Mouse (Mus musculus) mature B cell (primary cell): ENCODE results near the gene Rnd2.

ENCODE experiments used
- in situ Hi-C: fragments of 300-500 bp; cut with MboI; formaldehyde crosslinking; loops from 2 replicates; pipeline ENCODE4 v1.14.3; 2019

Gene Rnd2

DNA sequence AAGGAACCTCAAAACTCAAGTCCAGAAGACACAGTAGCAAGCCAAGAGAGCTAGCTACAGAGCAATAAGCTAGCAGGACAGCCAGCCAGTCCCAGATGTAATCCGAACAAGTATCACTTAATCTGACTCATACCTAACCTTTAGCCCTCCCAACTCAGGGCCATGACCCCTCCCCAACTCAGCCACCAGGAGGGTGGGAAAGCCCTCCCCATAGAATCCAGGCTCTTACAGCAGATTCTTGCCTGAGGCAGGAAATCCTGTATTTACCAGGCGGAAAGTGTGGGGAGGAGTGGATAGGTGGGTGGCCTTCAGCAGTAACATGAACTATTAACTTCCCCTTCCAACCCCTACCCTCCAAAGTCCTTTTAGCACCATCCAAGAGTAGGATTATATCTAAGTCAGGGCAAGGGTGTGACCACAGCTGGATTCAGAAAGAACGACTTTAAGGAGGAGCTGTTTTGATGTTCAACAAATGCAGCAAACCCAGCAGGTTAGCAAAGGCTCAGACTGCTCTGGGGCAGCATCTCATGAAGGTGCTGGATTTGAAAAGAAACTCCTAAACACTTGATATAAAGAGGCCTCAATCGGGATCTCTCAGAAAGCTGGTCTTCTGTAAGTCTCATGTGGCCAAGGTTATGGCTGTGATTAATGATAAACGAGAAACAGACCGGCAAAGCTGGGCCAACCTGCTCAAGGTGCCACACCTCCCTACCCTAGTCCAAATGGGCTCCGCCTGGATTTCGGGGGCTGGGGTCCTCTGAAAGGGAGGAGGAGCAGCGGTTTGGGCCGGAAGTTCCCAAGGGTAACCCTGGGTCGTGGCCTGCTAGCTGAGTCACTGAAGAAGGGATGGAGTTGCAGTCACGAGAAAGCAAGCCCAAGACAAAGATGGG lies at the start of gene Rnd2:
Rnd2 (plus strand) TSS at position 789 of the 890 bp plus-strand sequence.
- in situ Hi-C loops, result no loop called here

DNA sequence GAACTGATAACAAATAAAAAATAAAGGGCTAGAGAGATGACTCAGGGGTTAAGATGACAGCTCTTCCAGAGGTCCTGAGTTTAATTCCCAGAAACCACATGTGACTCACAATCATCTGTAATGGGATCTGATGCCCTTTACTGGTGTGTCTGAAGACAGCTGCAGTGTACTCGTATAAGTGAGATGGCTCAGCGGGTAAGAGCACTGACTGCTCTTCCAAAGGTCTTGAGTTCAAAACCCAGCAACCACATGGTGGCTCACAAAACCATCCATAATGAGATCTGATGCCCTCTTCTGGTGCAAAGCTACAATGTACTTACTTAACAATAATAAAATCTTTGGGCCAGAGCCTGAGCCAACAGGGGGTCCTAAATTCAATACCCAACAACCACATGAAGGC lies 49.5 kb upstream of the Rnd2 start:
- in situ Hi-C loops, result no loop called here

DNA sequence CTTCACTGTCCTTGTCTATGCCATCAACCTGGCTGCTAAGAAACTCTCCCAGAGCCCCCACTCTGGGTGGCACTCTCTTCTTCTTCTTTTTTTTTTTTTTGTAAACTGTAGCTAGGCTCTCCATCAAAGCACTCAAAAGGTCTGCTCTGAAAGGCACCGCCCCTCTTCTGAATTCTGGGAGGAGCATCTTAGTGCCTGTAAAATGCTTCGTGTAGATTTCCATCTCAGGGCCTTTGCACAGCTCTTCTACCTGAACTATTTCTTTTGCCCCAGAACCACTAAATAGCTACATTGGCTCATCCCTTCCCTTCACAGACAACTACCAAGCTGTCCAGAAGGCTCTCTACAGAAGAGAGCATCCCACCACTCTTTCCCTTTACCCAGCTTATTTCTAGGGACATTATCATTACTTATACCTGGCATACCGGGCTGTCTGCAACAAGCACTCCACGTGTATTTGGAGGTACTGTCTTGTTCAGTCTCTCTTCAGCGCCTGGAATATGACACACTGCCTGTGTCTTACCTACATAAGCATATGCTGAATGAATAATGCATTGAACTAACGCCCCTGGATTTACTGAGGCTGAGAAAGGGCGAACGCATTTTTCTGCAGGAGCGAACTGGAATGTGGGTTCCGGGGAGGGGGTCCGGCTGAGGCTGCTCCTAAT lies 48.2 kb upstream of the Rnd2 start:
- in situ Hi-C loops, result no loop called here

DNA sequence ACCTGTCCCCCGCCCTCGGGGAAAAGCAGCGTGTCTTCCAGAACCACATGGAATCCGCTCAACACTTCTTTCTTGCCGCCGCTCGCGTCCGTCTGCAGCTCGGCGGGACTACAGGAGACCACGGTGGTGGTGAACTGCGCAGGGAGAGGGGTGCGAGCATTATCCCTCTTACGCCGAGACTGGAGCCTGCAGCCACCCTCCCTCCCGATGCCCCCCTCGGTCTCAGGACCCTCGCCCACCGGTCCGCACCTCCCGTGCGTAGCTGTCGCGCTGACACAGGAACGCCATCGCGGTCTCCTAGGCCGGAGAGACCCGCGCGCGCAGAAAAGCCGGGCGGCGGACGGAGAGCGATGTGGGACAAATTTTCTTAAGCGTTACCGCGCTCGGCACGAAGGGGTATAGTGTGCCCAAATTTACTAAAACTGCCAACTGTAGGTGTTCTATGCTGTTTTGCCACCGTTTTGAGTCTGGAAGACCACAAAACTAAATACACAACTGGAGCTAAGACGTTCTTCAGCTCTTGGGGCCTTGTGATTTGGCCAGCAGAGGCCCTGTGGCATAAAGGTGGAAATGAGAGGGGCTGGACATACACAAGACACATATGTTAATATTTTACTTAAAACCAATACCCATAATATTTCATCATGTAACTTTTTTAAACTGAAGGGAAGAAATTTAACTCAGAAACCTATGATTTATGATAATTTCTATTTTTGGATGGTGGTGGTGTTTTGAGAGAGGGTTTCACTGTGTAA lies 47.5 kb upstream of the Rnd2 start, which contains the start of gene Aarsd1:
Aarsd1 (minus strand) TSS at position 515 of the 755 bp plus-strand sequence.
- in situ Hi-C loops, result no loop called here

DNA sequence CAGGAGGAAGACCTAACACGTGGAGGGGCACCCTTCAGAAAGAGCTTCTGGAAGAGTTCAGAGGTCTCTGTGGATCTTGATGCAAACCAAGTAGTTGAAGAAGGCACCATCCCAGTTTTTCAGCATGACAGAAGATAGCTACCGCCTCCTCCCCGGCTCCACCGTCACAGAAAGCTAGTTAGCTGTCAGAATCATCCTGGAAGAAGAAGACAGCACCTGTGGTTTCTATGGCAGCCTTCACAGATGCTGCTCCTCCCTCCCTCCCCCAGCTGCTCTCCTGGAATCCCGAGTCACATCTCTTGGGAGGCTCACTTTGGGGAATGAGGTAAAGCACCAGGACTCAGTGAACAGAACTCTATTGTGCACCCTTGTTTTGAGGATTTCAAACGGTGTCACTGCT lies 45.8 kb upstream of the Rnd2 start:
- in situ Hi-C loops, result no loop called here

DNA sequence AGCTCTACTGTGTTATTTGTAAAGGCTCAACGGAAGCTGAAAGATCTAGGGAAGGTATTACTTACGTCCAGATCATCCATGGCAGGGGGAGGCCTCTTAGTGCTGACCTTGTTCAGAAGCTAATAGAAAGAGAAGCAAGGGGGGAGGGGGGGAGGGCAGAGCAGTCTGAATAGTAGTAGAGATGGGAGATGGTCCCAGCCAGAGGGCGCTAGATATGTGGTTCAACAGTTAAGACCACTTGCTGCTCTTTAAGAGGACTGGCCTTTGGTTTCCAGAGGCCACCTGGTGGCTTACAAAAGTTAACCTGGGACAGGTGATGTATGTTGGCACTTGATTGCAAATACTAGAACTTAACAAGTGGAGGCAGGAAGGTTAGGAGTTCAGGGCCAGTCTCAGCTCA lies 45.2 kb upstream of the Rnd2 start:
- in situ Hi-C loops, result no loop called here

DNA sequence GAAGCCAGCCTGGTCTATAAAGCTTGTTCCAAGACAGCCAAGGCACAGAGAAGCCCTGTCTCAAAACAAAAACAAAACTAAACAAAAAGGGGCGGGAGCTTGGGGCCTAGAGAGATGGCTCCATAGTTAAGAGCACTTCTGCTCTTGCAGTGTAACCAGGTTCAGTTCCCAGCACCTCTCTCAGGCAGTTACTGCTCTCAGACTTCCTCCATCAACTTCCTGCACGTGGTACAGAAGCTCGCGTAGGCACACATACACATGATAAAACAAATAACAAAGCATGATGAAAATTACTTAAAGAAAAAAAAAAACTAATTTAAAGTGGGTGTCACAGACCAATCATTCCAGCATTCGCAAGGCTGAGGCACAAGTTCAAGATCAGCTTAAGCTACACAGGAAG lies 44.7 kb upstream of the Rnd2 start:
- in situ Hi-C loops, result no loop called here

DNA sequence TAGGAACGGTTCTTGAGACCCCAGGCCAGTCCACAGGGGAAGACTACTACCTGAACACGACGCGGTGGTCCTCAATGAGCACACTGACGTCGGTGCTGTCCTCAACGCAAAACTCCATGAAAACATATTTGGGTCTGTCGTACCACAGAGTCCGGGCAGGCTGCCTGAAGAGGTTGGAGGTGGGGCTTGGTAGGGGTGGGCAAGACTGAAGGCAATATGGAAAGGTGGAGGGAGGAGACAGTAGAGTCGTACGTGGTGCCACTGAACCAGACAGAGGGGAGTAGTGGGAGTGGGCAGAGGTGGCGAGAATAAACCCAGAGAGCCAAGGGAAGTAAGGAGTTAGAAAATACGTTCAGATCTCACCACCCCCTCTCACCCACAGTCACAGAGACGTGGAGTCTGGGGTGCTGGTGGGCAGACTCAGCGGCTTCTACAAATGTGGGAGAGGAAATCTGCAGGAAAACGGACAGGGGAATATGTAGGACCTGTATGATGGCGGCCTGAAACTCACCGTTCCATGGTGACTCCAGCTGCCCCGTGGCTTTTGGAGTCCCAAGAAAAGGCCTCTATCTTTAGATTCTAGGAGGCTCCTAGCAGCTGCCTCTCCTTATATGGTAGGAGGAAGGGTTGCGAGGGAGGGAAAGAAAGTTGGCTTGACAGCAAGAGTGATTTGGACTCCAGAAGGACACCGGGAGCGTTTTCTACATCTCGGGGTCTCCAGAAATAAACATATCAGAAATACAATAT lies 40.5 kb upstream of the Rnd2 start, which contains the start of gene Gm27029:
Gm27029 (minus strand) TSS at position 692 of the 747 bp plus-strand sequence.
- in situ Hi-C loops, result no loop called here

DNA sequence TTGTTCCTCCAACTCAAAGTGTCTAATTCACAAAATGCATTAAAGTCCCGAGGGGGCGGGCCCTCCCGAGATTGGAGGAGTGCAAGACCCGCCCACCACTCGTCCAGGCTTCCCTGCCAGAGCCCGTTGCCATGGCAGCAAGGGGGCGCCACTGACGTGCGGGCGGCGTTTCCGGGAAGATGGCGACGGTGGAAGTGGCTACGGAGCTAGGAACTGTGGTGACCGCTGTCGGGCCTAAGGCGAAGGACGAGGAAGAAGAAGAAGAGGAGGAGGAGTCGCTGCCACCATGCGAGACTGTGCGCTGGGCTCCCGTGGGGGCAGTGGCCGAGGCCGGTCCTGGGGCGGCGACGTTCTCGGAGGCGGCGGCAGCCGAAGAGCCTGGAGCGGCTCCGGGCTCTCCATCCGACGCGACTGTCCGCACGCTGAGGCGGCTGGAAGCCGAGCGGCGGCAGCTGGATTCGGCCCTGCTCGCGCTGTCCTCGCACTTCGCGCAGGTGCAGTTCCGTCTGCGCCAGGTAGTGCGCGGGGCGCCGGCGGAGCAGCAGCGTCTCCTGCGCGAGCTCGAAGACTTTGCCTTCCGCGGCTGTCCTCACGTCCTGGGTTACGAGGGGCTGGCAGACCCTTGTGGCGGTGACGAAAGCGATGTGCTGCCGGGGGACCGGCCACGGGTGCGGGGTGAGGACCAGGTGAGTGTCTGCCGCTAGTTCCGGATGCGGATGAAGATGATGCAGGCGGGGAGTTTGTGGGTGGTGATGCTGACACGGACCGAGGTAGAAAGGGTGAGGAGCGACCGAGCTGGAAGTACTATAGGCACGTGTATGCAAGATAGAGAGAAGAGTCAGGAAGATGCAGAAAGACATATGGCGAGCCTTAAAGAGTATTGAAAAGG lies 39.6 kb upstream of the Rnd2 start, which contains the start of the genes Rundc1 and Ptges3l:
Rundc1 (plus strand) TSS at position 161 of the 889 bp plus-strand sequence.
Ptges3l (minus strand) TSS at position 409 of the 889 bp plus-strand sequence.
- in situ Hi-C loops, result loop anchor here (25.0 kb wide), 1 partner anchor 862 kb away; the partner anchor contains the start of genes Atxn7l3 and Tmub2

DNA sequence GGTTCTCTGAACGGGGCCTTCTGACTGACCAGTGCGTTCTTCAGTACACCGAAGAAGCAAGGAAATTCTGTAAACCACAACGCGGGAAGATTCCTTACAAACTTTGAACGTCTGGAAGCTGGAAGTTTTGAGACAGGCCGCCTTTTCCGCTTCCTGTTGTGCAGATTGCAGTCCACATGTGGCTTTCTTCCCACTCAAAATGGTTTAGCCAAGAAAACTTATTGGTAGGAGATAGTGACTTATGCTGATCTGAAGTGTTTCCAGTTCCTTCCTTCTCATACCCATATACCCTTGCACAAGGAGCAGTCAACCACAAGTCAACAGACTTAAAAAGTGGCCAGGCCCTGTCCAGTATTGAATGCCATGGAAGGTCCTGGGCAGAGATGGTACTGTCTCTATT lies 38.6 kb upstream of the Rnd2 start:
- in situ Hi-C loops, result loop anchor here (25.0 kb wide), 1 partner anchor 861 kb away; the partner anchor contains the start of genes Atxn7l3 and Tmub2

DNA sequence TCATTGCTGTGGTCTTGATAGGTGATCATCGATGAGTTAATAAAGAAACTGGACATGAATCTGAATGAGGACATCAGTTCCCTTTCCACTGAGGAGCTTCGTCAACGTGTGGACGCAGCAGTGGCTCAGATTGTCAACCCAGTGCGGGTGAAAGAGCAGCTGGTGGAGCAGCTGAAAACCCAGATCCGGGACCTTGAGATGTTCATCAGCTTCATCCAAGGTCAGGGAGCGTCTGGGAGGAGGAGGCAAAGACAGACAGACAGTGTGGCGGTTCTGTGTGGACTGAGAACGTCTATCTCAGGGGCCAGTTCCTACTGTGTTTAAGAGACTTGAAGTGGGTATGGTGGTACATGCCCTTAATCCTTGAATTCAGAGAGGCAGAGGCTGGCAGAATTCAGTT lies 33.5 kb upstream of the Rnd2 start:
- in situ Hi-C loops, result loop anchor here (25.0 kb wide), 1 partner anchor 856 kb away; the partner anchor contains the start of genes Atxn7l3 and Tmub2

DNA sequence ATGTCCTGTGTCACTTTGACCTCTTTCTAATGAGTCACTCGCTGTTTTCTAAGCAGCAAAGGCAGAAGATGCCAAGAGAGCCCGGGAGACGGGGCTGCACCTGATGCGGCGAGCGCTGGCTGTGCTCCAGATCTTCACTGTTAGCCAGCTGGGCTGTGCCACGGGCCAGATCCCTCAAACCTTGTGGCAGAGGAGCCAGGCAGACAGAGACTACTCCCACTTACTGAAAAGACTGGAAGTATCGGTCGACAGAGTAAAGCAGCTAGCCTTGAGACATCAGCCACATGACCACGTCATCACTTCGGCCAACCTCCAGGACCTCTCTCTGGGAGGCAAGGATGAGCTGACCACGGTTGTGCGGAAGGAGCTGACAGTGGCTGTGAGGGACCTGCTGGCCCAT lies 31.4 kb upstream of the Rnd2 start:
- in situ Hi-C loops, result loop anchor here (25.0 kb wide), 1 partner anchor 854 kb away; the partner anchor contains the start of genes Atxn7l3 and Tmub2

DNA sequence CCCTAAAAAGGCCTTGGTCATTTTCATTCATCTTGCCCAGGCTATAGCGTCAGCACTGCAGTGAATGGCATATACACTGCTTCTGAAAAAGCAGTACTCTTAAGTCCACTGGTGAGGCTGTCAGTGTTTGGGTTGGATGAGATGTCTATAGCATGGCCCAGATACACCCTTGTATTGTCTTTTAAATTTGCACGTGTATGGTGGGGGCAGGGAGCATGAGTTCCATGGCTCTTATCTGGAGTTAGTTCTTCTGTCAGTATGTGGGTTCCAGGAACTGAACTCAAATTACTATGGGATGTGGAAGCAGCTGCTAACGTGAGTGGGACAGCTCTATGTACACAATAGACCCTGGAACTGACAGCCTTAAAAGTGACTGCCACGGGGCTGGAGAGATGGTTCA lies 29.0 kb upstream of the Rnd2 start:
- in situ Hi-C loops, result loop anchor here (25.0 kb wide), 1 partner anchor 851 kb away; the partner anchor contains the start of genes Atxn7l3 and Tmub2

DNA sequence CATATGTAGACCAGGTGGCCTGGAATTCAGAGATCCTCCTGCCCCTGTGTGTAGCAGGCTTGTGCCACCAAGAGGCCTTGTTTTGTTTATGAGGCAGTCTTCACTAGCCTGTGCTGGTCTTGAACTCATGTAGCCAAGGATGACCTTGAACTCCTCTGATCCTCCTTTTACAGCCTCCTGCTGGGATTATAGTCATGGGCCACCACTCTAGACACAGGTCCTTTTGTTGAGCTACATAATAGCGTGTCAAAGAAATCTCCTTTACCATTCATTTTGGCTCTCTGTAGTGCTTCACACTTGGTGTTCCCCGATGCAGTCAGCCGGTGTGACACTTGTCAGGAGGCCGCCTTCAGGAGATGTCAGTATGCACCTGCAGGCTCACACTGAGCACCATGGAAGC lies 27.9 kb upstream of the Rnd2 start:
- in situ Hi-C loops, result loop anchor here (25.0 kb wide), 1 partner anchor 850 kb away; the partner anchor contains the start of genes Atxn7l3 and Tmub2

DNA sequence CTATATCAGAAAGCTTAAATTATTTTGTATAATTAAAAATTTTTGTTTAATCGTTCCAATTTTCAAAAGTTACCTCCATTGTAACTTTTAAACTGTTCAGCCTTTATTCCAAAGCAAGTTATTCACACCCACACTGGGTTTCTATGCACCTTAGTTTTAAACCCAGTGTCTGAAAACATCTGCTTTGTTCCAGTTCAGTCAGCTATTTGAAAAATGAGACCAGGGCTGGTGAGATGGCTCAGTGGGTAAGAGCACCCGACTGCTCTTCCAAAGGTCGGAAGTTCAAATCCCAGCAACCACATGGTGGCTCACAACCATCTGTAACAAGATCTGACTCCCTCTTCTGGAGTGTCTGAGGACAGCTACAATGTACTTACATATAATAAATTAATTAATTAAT lies 26.8 kb upstream of the Rnd2 start:
- in situ Hi-C loops, result loop anchor here (25.0 kb wide), 1 partner anchor 849 kb away; the partner anchor contains the start of genes Atxn7l3 and Tmub2

DNA sequence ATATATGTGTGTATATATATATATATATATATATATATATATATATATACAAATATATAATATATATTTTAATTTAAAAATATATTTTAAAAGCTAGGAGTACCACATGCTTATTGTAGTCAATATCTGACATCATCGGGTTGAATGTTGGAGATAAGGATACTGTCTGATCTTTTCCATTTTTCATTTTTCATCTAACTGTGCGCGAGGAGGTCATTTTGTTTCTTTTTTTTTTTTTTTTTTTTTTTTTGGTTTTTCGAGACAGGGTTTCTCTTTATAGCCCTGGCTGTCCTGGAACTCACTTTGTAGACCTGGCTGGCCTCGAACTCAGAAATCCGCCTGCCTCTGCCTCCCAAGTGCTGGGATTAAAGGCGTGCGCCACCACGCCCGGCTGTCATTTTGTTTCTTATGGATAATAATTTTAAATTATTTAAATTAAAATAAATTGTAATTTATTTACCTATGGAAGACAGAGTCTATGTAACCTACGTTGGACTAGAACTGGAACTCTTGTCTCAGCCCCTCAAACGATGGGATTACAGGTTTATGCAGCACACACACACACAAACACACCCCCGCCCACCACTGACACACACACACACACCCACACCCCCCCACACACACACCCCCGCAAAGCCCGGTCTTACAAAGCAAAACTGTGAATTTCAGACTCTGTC lies 23.2 kb upstream of the Rnd2 start:
- in situ Hi-C loops, result loop anchor here (25.0 kb wide), 1 partner anchor 846 kb away; the partner anchor contains the start of genes Atxn7l3 and Tmub2

DNA sequence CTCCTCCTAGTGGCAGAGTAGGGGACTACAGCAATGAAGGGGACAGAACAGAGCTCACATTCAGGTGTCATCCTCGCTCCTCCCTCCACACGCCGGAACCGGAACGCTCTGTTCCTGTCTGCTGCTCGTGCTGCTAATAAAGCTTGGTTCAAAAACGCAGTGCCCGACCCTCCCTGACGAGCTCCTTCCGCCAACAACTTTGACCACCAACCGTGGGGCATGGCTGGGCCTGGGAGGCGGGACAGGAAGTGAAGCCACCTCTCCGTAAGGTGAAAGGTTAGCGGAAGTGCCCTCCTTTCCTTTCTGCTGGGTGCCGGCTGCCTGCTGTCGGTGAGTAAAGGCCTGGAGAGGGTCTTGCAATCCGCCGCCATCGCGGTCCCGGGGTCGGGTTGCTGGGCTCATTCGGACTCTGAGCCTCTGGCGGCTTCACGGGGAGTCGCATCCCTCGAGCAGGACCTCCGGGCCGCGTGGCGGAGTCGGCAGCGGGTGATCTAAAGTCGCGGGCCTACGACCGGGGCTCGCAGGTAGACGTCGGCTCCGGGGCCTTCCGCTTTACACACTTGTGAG lies 22.6 kb upstream of the Rnd2 start, which contains the start of gene Rpl27:
Rpl27 (plus strand) TSS at position 172 of the 567 bp plus-strand sequence.
- in situ Hi-C loops, result loop anchor here (25.0 kb wide), 1 partner anchor 845 kb away; the partner anchor contains the start of genes Atxn7l3 and Tmub2

DNA sequence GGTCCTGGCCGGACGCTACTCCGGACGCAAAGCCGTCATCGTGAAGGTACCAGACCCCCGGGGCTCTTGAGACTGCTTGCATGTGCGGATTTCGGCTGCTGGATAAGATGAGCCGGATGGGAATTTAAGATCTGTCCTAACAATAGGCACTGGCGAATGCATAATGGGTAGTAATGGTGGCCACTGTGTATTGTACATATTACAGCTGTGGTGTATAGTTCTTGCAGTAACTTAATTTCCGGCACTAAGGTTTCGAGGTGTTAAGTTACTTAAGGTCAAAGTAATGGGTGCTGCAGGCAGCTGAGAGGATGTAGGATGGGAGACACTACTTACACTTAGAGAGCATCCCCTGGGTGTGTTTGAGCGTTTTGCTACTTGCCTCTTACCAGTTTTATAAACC lies 22.0 kb upstream of the Rnd2 start:
- in situ Hi-C loops, result loop anchor here (25.0 kb wide), 1 partner anchor 845 kb away; the partner anchor contains the start of genes Atxn7l3 and Tmub2
